Mouse (Mus musculus) 3134 (cell line): Measurements from ENCODE around the gene Ccdc93.

Experiments used
- DNase-seq: peaks from one replicate; pipeline ENCODE4 v3.0.0-alpha.2; 2011; ENCODE audit warnings: low spot score; ENCODE audit not compliant: insufficient read length; ENCODE audit errors: extremely low read depth

Ccdc93 gene

GRCm38 (mm10) chr1:121511186-121511585, 80.3 kb downstream of the Ccdc93 start:
- no peak for DNase-seq

DNA sequence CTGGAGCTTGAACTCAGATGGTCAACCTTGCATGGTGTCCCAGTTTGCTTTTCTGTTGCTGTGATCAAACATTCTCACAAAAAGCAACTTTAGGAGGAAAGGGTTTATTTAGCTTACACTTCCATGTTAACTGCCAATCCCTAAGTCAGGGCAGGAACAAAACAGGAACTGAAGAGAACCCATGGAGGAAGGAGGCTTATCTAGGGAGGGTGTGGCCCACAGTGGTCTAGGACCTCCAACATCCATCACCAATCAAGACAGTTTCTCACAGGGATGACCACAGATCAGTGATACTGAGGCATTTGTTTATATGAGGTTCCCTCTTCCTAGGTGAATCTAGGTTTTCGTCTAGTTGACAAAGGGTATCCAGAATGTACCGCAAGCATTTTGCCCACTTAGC, 81.1 kb downstream of the Ccdc93 start:
- no peak for DNase-seq

DNA sequence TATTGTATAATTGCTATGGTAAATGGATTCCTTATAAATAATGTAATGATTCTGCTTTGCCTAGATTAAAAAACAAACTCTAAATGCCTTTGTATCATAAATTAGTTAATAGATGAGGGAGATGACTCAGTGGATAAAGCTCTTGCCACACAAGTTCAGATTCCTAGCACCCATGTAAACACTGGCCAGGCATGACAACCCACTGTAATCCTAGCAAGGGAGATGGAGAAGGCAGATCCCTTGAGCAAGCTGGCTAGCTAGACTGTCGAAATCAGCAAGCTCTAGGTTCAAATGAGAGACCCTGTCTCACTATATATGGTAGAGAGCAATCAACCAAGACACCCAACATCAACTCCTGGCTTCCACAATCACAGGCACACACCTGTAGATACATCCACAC, 87.8 kb downstream of the Ccdc93 start:
- DNase-seq, result no peak

- no peak for DNase-seq
Measured at GRCm38 (mm10) chr1:121527061-121527460, 96.2 kb downstream of the Ccdc93 start.

- no peak for DNase-seq
Measured at GRCm38 (mm10) chr1:121527600-121528398, 97.0 kb downstream of the Ccdc93 start.

GRCm38 (mm10) chr1:121528399-121528720, 97.5 kb downstream of the Ccdc93 start, which contains the start of gene Htr5b:
TSS of gene Htr5b (minus strand) at chr1:121528465.
- DNase-seq, result no peak

GRCm38 (mm10) chr1:121529286-121529685, 98.4 kb downstream of the Ccdc93 start:
- no peak for DNase-seq

- no peak for DNase-seq
Measured at GRCm38 (mm10) chr1:121531439-121531838, 100.6 kb downstream of the Ccdc93 start.

- DNase-seq, result no peak
Measured at GRCm38 (mm10) chr1:121540361-121540760, 109.5 kb downstream of the Ccdc93 start.

DNA sequence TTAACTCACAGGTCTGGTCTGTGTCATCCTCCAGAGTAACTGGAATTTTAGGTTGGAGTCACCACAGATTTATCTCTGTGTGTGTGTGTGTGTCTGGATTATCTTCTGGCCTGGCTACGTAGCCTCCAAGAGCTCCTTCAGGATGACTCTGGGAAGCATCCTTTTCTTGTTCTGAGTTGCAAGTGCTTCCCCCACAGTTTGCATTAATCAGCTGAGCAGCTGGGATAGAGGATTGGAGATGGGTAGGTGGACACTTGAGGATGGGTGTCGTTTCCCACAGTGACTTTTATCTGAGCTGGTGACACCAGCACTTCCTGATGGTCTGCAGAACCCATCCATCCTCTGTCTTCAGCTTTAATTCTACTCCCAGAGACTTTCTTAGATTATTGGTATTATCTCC, 116.0 kb downstream of the Ccdc93 start:
- DNase-seq, result no peak

- DNase-seq, result no peak
Measured at GRCm38 (mm10) chr1:121548667-121549066, 117.8 kb downstream of the Ccdc93 start.

GRCm38 (mm10) chr1:121549456-121549855, 118.6 kb downstream of the Ccdc93 start:
- no peak for DNase-seq

DNA sequence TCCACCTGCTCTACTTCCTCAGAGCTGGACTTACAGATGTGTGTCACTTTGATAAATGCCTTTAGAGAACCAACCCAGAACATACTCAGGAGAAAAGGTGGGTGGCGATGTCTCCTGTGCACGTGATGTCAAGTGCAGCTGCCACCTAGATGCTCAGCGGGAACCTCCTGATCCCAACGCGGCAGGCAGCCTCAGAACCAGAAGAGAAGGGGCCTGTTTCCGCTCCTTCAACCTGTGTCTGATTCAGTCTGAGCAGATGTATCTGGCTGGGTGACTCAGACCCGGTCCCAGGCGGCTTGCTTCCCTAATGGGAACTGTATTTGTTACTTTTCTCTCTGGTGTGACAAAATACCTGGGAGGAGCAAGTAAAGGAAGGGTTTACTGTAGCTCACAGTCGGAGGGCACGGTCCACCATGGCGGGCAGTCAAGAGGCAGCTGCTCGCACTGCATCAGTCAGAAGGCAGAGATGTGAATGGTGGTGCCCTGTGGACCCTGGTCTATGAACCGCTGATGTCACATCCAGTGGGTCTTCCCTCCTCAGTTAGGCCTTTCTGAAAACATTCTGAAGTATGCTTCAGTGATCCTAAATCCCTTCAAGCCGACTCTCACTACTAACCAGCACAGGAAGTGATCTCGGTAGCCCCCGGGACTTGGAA, 120.1 kb downstream of the Ccdc93 start:
- DNase-seq, result no peak

GRCm38 (mm10) chr1:121551457-121551835, 120.6 kb downstream of the Ccdc93 start:
- DNase-seq, result no peak
